Mouse (Mus musculus): ENCODE data around the gene Smim24. TPM values are rescaled to one million over a fixed set of nuclear protein-coding genes. Genes with fewer than 3 reads are reported as not detected.
A peak's percentile ranks its signal among the peaks of the same experiment; 100 is the strongest.

Smim24 gene
- total RNA-seq, 2 experiments from 2014 or later = 1.8 to 1.9 TPM

DNA sequence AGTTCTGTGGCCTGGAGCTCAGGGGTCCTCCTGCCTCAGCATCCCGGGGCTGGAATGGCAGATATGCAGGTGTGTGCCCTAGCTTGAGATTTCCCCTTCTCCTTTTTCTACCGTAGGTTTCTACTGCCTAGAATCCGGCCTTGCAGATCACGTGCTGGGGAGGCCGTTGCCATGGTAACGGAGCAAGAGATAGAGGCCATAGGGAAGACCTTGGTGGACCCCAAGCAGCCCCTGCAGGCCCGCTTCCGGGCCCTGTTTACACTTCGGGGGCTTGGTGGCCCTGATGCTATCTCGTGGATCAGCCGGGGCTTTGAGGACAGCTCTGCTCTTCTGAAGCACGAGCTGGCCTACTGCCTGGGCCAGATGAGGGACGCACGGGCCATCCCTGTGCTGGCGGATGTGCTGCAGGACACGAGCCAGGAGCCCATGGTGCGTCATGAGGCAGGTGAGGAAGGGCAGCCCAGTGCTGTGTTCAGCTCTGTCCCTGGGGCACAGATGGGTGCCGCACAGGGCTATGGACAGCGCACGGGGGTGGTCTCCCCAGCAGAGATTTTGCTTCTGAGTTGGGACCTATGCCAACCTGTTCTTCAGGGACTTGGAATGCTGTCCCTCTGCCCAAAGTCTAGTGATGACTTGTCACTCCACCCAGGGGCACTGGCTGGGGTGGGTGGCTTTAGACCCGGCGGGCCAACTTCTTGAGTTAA lies 7.1 kb upstream of the Smim24 start:
- intact Hi-C loops (cut with DNase I) = no loop called here
- no peak for DNase-seq (ENCODE audit: low spot score in 2 of 2)

DNA sequence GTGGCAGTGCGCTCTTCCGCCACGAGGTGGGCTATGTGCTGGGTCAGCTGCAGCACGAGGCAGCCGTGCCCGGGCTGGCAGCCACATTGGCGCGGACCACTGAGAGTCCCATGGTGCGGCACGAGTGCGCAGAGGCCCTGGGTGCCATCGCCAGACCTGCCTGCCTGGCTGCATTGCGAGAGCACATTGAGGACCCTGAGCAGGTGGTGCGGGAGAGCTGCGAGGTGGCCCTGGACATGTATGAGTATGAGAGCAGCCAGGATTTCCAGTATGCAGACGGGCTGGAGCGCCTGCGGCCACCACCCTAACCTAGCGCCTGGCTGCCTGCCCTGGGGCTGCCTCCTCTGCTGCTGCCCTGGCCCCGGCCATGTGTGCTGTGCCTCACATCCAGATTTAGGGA lies 5.1 kb upstream of the Smim24 start:
- no peak for DNase-seq (ENCODE audit: low spot score in 2 of 2)
- intact Hi-C loops (cut with DNase I) = no loop called here

DNA sequence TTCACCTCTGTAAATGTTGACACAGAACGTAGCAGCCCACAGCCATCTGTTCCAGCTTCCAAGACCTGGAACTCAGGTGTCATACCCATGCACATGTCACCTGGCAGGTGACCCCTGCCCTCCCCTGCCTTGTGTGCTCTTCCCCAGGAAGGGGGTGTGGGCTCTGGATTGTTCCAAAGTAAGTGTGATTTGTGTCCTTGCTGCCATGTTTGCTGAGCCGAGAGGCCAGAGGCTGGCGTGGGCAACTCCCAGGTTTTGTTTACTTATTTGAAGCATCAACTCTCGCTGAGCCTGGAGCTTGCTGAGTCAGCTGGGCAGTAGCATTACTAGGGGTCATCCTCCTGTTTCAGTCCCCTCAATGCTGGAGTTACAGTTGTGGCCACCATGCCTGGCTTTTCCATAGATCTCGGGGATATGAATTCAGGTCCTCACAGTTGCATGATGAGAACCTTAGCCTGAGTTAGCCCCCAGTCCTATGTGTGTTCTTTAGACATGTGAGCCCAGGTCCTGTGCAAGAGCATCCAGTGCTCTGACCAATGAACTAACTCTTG lies 4.3 kb upstream of the Smim24 start, which contains the start of gene Gm48552:
TSS of gene Gm48552 (plus strand) at position 501 of the 551 bp plus-strand sequence.
- intact Hi-C loops (cut with DNase I) = no loop called here
- DNase-seq (ENCODE audit: low spot score in 2 of 2) = no peak

DNA sequence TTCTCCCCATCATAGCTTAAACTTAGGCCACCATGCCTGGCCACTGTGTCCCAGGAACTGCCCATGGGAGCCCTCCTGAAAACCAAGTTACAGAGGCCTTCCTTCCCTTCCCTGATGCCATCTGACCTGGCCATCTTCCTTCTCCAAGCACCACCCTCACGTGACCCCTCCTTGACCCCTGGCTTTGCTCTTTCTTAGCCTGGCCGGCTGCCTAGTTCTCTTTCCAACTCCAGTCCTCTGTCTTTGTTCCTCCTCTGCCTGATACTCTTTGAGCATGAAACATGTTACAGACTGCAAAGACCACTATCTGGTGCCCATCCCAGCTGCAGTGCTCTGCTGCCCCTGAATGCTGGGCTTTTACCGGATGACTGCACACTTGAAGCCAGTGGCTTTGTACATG lies 3.5 kb upstream of the Smim24 start:
- intact Hi-C loops (cut with DNase I) = no loop called here
- no peak for DNase-seq (ENCODE audit: low spot score in 2 of 2)

DNA sequence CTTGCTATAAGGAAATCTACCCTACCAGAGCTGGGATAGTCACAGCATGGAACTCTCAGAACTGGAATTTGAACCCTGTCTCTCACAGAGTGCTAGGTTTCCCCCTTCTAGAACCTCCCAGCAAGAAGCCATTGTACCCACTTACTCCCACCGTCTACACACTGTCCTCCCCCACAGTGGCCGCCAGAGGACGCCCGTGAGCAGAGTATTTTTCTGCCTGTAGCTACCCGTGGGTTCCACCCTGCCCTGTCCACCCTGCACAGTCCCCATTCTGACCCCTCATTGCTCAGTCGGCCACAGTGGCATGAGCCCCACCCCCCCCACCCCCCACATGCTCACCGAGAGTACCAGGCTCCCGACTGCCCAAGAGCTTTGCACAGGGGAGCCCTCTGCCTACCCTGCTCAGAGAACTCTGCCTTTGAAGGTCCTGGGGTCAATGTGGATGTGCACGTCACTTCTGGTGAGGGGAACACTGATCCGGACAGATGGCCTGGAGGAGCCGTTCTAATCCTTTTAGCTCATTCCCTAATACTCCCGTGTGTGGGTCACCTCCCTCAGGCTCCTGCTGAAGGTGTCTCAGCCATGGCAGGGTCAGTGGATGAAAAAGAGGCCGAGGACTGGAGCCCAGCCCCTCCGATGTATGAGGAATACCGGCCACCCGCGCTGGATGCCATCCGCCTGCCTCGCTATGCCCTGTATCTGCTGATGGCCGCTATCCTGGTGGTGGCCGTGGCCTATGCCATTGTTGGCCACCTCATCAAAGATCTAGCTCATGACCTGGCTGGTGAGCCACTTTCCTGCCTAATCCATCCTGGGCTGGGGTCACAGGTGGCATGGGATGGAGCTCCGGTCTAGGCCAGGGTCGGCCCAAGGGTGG lies 2.8 kb upstream of the Smim24 start:
- intact Hi-C loops (cut with DNase I) = loop anchor here (10.0 kb wide), 1 partner anchor 165 kb away; the partner anchor contains the start of gene Aes
- peak; percentile 71 to 77 for DNase-seq (ENCODE audit: low spot score in 2 of 2)

DNA sequence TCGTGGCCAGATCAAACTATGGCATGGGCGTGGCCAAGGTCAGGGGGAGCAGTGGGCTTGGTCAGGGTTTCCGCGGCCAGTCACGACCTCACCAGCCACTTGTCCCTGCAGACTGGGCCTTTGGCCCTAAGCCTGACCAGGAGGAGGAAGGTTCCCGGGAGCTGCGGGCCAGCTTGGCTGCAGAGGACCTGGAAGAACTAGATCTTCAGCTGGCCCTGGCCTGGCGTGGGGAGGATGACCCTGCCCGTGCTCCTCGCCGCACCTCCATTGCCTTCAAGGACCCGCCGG lies 2.2 kb upstream of the Smim24 start:
- intact Hi-C loops (cut with DNase I) = loop anchor here (10.0 kb wide), 1 partner anchor 164 kb away; the partner anchor contains the start of gene Aes

DNA sequence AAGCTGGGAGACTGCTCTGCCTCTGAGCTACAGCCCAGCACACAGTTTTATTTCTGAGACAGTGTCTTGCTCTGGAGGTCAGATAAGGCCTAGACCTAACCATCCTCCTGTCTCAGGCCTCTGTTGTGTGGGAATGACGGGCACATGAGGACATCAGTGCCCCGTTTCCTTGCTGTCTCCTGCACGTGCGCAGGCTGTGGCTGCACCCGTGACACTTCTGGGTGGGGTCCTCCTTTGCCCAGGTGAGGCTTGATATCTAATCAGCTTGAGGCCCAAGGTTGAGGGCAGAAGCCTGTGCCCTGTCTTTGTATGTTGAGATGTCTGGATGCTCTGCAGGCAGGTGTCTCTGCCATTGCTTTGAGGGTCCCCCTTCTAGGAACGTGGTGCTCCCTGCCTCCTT lies 581 bp upstream of the Smim24 start:
- intact Hi-C loops (cut with DNase I) = loop anchor here (10.0 kb wide), 1 partner anchor 163 kb away; the partner anchor contains the start of gene Aes
- no peak for DNase-seq (ENCODE audit: low spot score in 2 of 2)

More for the DNA sequence above, 2.2 kb upstream of the Smim24 start:
- no peak for DNase-seq (ENCODE audit: low spot score in 2 of 2)

DNA sequence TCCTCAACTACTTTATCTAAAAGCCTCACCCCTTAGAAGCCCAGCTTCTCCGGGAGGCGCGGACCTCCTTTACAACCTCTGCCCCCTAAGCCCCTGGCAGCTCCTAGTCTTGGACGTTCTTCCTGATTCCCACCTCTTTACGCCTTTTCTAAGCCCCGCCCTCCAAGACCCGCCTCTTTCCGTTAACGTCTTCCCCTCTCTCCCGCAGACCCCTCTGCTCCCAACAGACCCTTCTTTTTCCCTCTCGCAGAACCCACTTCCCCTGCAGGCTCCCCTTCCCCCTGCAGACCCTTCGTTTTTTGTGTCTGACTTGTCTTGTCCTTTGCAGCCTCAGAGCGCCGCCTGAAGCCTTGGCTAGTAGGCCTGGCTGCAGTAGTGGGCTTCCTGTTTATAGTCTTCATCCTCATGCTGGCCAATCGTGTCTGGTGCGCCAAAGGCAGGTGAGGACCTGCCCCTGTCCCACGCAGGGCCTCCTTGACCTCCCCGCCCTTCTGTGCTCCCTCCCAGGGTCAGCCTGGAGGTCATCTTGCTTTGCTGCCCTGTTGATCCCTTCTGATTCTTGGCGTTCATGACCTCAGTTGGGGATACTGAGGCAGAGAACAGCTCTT lies 709 bp downstream of the Smim24 start:
- intact Hi-C loops (cut with DNase I) = loop anchor here (2.0 to 10.0 kb wide), 2 partner anchors 57 to 161 kb away; partner anchors contain the start of gene Aes

DNA sequence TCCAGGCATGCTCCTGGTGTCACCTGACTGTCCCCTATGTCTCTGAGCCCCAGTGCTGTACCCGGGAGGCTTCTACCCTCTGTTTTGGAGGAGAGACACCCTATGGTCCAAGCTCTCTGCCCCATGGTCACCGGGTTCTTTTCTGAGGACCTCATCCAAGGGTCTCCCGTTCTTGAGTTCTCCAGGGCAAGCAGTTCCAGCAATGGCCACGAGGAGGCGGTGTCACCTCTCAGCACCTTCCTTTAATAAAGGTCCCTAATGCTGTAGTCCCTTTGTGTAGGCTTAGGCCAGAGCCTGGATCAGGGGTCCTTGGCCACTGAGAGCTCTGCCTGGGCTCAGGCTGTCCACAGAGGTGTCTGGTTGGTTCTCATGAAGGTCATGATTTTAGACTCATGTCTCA lies 2.3 kb downstream of the Smim24 start:
- intact Hi-C loops (cut with DNase I) = loop anchor here (2.0 to 10.0 kb wide), 2 partner anchors 56 to 160 kb away; partner anchors contain the start of gene Aes
- DNase-seq (ENCODE audit: low spot score in 2 of 2) = peak; percentile 55 to 74

More for the DNA sequence above, 709 bp downstream of the Smim24 start:
- DNase-seq (ENCODE audit: low spot score in 2 of 2) = no peak

DNA sequence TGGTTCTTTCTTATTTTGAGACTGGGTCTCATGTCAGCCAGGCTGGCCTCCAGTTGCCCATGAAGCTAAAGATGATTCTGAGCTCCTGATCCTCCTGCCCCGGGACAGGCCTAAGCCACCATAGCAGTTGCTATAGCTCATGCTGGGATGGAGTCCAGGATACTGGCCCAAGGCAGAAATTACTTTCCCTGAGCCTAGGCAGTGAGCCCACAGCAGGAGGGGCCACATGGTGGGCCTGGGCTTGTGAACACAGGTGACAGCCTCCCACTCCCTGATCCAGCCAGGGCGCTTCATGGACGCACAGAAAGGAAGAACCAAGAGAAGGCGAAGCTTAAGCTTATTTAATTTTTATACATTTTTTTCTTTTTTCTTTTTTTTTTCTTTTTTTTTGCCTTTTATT lies 3.0 kb downstream of the Smim24 start:
- intact Hi-C loops (cut with DNase I) = loop anchor here (2.0 to 10.0 kb wide), 2 partner anchors 55 to 159 kb away; partner anchors contain the start of gene Aes
- no peak for DNase-seq (ENCODE audit: low spot score in 2 of 2)

DNA sequence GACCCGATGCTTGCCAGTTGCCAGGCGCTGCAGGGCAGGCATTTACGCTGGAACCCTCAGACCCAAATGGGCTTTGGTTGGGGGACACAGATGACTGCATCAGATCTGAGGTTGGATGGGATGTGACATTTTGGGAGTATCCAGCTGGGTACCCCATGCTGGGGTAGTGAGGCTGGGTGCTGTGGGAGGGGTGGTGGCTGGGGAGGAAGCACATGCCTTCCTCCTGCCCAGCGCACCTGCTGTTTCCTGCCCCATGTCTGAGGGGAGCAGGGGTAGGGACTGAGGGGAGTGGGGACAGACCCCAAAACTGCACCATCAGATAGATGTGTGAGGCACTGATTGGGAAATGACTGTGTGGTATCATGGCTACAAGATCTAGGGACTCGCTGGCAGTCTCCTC lies 3.9 kb downstream of the Smim24 start:
- intact Hi-C loops (cut with DNase I) = loop anchor here (10.0 kb wide), 1 partner anchor 158 kb away; the partner anchor contains the start of gene Aes
- DNase-seq (ENCODE audit: low spot score in 2 of 2) = no peak

DNA sequence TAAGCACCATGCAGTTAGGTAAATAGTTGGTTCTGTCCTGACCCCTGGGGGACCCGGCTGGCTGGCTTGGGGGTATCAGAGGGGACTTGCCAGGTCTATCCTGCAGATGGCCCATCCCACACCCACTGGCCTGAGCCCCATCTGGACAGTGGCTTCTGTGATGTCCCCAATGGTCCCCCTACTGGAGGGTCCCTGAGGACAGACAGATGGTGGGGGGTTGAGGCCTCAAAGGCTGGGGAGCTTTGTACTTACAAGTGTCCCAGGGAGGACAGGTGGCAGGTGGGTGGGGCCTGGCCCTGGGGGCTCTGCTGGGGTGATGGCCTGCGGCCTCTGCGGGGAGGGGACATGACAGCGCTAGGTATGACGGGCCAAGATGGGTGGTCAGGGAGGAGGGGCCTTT lies 6.4 kb downstream of the Smim24 start:
- intact Hi-C loops (cut with DNase I) = loop anchor here (10.0 kb wide), 1 partner anchor 156 kb away; the partner anchor contains the start of gene Aes
- no peak for DNase-seq (ENCODE audit: low spot score in 2 of 2)

DNA sequence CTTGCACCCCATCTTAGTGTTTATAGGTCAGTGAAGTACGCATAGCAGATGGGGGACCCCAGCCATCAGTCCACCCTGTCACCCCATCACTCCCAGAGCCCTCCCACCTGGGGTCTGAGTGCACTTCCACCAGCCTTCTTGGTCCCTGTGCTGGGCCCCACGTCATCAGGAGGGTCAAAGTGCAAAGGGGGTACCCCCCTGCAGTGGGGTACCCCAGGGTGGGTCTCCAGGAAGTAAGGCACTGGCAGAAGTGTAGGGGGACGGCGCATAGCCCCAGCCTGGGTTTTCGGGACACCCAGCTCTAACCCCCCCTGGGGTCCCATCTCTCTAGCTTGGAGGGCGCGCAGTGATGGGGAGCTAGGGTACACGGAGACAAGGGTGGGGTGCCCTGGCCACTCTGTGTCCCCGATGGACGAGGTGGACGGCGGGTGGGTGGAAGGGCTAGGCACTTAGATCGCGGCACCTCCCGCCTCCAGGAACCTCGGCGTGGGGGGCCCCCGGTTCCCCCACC lies 7.0 kb downstream of the Smim24 start:
- intact Hi-C loops (cut with DNase I) = loop anchor here (10.0 kb wide), 1 partner anchor 155 kb away; the partner anchor contains the start of gene Aes

DNA sequence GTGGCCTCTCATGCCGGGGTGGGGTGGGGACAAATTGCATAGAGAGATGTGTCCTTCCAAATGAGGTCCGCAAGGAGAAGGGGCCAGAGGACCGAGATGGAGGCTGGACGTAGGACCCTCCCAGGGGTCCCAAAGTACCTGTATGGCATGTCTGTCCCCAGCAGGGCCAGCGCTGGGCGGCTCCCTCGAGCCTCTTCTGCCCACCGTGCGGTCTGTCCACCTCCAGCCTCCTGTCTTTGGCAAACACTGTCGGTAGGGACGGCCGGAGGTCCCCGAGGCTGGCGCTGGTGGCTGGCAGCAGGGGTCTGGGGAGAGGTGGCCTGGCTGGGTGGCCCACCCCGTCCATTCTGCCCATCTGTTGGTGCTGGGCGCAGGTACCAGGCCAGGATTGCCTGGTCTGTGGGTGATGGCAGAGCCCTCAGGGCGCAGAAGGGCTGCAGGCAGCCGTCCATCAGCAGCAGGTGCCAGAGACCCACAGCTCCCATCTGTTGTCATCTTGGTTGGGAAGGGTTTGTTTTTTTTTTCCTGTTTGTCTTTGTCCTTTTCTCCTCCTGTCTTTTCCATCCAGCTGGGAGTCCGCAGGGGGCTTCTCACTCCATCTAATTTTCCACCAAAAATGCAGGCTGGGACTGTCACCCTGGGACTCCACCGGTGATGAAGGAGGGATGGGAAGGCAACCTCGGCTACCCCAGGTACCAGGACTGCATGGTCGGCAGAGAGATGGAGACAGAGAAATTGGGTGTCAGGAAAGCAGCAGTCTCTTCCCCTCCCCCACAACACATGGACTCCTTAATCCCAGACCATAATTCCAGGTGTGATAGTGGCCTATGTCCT lies 7.7 kb downstream of the Smim24 start:
- DNase-seq (ENCODE audit: low spot score in 2 of 2) = no peak
- intact Hi-C loops (cut with DNase I) = no loop called here

More for the DNA sequence above, 7.0 kb downstream of the Smim24 start:
- DNase-seq (ENCODE audit: low spot score in 2 of 2) = no peak

DNA sequence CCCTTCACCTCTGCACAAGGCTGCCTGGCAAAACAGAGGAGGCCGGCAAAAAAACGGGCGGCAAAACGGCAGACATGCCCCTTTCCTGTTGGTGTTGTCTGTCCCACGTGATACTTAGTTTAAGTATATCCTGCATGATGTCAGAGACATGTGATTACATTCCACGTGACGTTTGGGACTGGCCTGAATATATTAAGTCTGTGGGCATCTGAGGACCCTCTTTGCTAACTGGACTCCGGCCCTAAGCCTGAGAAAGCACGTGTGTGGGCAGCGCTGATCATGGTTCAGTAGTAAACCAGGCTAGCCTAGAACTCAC lies 8.3 kb downstream of the Smim24 start:
- peak in 1 of 2 experiments; percentile 79 for DNase-seq (ENCODE audit: low spot score in 2 of 2)
- intact Hi-C loops (cut with DNase I) = no loop called here

DNA sequence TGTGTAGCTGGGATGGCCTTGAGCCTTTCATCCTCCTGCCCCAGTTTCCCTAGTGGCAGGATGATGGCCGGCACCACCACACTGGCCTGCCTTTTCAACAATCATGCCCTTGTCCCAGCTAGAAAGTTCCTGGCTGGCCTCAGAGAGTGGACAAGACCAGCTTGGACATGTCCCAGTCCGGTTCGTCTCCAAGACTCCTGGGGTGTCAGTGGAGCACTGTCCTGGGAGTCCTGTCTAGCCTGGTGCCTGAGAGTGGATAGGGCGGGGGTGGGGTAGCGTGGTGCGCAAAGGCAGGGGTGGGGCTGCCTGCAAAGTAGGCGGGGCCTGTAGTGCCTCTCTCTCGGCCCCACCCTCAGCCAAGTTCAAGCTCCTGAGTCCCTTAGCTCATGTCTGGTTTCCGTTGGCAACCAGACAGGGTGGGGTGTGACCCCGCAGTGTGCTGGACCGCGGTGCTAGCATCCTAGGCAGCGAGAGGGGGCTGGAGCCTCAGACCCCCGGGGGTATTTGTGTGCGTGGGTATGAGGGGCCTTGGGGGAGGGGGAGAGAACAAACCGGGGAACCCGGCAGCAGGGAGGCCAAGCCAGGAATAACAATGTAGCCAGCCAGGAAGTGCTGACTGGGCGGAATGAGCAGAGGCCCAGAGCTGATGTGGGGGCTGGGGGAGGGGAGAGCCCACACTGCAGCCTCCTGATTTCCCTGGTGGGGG lies 8.8 kb downstream of the Smim24 start:
- DNase-seq (ENCODE audit: low spot score in 2 of 2) = peak; percentile 54 to 65
- intact Hi-C loops (cut with DNase I) = no loop called here

DNA sequence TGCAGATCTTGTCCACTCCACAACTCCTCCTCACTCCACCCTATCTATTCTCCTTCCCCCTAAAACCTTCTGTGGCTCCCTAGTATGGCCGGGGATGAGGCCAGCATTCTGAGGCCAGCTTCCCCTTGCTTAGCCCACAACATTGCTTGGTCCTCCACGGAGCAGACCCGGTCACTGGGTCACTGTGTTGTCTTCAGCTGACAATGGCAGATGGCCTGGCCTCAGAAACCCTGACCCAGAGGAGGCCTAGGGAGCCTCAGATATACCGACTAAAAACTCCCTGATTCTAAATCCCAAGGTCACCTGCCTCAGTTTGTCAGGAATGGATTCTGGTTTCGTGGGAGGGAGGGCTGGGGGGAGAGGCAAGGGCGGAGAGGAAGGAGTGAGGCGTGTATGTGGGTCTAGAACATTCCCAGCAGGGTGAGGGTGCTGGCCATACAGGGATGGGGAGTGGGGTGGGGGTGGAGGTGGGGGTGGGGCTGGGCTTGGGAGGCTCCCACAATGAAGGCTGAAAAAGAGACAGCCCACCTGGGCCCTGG lies 9.4 kb downstream of the Smim24 start:
- intact Hi-C loops (cut with DNase I) = no loop called here
- no peak for DNase-seq (ENCODE audit: low spot score in 2 of 2)

DNA sequence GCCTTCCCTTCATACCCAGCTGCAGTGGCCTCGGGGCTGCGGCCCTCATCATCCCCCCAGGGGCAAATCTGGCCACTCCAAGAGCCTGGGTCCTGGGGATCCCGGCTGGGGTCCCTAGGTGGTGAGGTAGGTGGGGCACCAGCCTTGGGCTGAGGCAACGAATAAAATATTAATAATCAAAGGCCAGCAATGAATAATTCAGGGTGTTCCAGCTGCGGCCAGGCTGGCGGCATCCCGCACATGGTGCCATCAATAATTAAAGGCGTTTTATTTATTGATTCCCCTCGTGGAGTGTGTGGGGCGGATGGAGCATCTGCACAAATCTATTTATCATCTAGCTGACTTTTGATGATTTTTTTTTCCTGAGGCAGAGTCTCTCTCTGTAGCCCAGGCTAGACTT lies 10.7 kb downstream of the Smim24 start:
- intact Hi-C loops (cut with DNase I) = no loop called here
- DNase-seq (ENCODE audit: low spot score in 2 of 2) = no peak
